Mouse (Mus musculus): ENCODE results near the gene Hadhb. TPM values are rescaled to one million over a fixed set of nuclear protein-coding genes. Genes with fewer than 3 reads are reported as not detected.
A peak's percentile ranks its signal among the peaks of the same experiment; 100 is the strongest.

The Hadhb gene
- 117 and 122 TPM in 2 replicates for polyA plus RNA-seq (2012; rRNA removed)

GRCm38 (mm10) chr5:30154474-30155394, at the start of gene Hadhb, which contains the start of gene Hadha:
Gene Hadhb, plus strand, starts transcription at chr5:30155248.
Gene Hadha, minus strand, starts transcription at chr5:30155162.
- peak; percentile 77 for DNase-seq (ENCODE audit: low read depth, low spot score)
- under 1% methylated on average over 53 of the region's 53 CpGs for WGBS

- 10% methylated on average over 29 of the region's 29 CpGs for WGBS
- DNase-seq (ENCODE audit: low read depth, low spot score): no peak
Measured at GRCm38 (mm10) chr5:30105668-30106300, 49.3 kb upstream of the Hadhb start, which contains the start of gene 3110082J24Rik. Gene 3110082J24Rik, minus strand, starts transcription at chr5:30106086.

DNA sequence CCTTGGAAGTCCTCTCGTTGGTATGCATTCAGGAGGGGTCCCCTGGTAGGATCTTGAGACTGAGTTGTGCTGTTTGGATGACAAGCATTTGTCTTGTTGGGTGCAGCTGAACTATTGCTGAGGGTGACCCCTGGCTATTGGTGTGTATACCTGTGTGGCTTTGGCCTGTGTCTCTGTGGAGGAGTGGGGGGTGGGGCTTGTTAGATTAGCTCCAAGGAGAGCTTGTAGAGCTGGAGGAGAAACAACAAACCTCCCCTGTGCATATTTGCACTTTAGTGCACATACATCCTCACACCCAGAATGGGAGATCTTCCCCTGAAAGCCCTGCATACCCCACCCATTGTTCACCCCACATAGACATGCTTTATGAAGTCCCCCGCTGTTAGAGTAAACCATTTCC, 48.3 kb upstream of the Hadhb start:
- DNase-seq (ENCODE audit: low read depth, low spot score): no peak

GRCm38 (mm10) chr5:30107186-30107585, 47.9 kb upstream of the Hadhb start:
- no peak for DNase-seq (ENCODE audit: low read depth, low spot score)
- WGBS: 41% methylated on average over 7 of the region's 7 CpGs

More for the DNA sequence above, 48.3 kb upstream of the Hadhb start:
- 43% methylated on average over 2 of the region's 2 CpGs for WGBS

DNA sequence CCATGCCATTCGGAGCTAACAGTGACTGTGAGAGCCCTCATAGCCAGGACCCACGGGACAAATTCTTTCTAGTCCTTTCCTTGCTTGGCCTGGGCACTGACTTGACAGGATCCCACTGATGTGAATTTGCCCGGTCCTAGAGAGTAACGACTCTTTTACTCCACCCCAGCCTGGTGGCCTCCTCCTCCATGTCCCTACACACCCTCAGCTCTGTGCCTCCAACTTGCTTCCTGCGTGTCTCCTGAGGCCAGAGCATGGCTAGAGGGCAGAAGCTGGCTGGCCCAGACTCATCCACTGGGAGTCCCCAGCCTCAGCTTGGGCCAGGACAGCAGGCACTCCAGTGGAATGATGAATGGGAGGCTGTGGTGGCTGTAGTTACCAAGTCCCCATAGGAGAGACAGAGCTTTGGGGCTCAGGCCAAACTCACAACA, 47.4 kb upstream of the Hadhb start:
- 33% methylated on average over 5 of the region's 5 CpGs for WGBS
- DNase-seq (ENCODE audit: low read depth, low spot score): no peak

GRCm38 (mm10) chr5:30108233-30108632, 46.8 kb upstream of the Hadhb start:
- WGBS: 89% methylated on average over 6 of the region's 6 CpGs
- DNase-seq (ENCODE audit: low read depth, low spot score): no peak

DNA sequence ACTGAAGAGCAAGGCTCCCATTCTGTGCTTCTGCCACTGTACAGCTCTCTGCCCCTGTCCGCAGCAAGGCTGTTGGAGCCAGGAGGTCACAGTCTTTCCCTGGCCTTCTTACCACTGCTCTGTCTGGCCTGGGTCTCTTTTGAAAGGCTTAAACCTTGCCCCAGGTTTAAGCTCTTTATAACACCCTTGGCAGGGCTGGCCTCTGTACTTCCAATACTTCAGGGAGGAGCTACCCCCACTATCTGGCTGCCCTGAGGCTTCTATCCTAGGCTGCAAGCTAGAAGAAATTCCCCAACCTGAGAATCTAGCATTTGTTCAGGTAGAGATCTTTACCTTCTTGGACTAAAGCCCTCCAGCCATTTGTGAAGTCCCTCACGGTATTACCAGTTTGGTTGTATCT, 45.1 kb upstream of the Hadhb start:
- WGBS: 89% methylated on average over 2 of the region's 2 CpGs
- DNase-seq (ENCODE audit: low read depth, low spot score): no peak

DNA sequence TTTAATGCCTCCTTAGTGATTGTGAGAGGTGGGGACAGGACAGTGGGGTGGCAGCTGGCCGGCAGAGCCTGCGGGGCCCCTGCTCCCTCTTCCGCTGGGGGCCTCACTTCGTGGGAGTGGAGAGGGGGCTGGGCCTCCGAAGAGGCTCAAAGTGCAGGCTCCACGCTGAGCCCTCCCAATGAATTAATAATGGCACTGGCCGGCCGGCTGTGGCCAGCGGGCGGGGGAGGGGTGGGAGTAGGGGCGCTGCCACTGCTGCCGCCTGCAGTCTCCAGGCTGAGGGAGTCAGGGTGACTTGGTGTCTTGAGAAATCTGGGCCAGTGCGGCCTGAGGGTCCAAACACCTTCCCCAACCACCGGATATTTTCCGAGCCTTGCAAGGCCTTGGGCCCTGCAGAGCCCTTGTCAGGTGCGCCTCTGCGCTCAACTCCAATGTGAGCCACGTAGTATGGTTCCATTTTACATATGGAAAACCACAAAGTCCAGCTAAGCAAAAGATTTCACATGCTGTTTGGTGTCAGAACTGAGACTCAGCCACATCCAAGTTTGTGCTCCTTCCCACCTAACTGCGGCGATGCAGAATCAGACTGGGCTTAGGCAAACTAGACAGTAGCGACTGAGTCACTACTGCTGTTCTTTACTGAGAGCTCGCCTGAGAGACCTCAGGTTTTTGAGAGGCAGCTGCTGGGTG, 44.5 kb upstream of the Hadhb start:
- WGBS: 57% methylated on average over 22 of the region's 22 CpGs
- DNase-seq (ENCODE audit: low read depth, low spot score): no peak

DNA sequence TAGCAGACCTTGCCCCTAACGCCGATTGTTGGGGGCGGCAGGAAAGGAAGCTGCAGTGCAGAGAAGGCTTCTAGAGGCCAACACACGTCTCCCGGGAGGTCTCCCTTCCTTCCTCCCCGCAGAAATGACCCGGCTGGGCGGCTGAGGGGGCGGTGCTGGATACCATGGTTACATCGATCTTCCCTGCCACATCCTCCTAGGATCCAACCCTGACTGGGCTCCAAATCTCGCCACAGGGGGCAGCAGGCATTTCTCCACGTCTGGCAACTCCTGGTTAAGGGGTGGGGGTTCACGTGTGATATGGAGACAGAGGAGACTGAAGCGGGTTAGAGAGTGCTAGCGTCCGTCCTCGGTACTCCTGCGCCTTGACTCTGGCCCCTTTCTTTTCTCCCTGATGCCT, 43.9 kb upstream of the Hadhb start:
- DNase-seq (ENCODE audit: low read depth, low spot score): no peak
- 22% methylated on average over 18 of the region's 18 CpGs for WGBS

DNA sequence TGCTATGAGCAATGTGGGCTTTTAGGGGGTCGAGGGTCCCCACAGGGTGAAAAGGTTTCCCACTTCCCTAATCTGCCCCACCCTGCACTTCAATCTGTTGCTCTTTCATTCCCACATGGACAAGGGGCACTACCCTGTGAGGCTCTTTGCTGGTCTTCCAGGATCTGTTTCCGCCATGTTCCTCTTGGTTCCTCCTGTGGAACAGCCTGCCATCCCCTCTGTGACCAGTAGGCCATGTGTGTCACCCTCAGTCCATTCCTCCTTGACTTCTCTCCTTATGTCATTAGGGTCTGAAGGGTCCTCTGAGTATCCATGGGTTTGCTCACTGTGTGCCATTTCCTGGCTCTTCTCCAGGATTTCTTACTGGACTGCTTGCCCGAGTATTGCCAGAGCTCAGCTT, 43.3 kb upstream of the Hadhb start:
- no peak for DNase-seq (ENCODE audit: low read depth, low spot score)
- WGBS: 69% methylated on average over 3 of the region's 3 CpGs

DNA sequence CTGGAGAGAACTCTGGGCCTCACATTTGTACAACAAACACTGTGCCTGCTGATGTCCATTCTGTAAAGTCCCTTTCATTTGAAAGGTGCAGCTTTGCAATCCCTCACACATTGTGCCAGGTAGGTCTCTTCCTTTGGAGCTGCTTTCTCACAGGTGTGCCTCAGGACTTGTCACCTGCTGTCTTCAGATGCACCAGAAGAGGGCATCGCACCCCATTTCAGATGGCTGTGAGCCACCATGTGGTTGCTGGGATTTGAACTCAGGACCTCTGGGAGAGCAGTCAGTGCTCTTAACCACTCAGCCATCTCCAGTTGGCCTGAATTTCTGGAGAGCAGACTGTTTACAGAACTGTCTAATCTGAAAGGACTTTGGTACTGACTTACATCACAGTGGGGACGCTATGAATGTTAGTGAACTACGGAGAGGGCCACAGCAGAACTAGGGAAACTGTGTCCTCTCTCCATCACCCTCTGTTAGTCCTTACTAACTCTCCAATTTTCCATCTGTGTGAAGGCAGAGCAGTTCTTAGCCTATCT, 42.4 kb upstream of the Hadhb start:
- no peak for DNase-seq (ENCODE audit: low read depth, low spot score)
- WGBS: 46% methylated on average over 3 of the region's 3 CpGs

- no peak for DNase-seq (ENCODE audit: low read depth, low spot score)
Measured at GRCm38 (mm10) chr5:30113881-30114760, 40.9 kb upstream of the Hadhb start.

DNA sequence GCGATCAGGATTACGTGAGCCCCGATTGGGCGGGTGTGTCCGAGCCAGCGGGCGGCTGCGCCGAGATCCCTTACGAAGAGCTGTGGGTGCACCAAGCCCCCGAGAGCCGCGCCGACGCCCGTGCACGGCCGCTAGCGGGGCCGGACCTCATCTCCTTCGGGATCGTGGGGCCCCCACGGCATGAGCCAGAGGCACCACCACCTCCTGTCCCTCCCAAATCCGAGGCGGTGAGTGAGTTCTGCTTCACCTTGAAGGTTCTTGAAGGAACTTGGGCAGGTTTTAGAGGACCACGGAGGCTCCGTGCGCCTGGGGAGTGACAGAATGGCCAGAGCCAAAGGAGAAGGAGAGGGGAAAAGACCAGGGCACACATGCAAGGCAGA, 40.3 kb upstream of the Hadhb start:
- DNase-seq (ENCODE audit: low read depth, low spot score): no peak
- 2% methylated on average over 28 of the region's 28 CpGs for WGBS

More at GRCm38 (mm10) chr5:30113881-30114760, 40.9 kb upstream of the Hadhb start:
- 2% methylated on average over 101 of the region's 103 CpGs for WGBS

GRCm38 (mm10) chr5:30115718-30116117, 39.3 kb upstream of the Hadhb start:
- no peak for DNase-seq (ENCODE audit: low read depth, low spot score)
- WGBS: 70% methylated on average over 10 of the region's 10 CpGs

- DNase-seq (ENCODE audit: low read depth, low spot score): no peak
- WGBS: 81% methylated on average over 1 of the region's 1 CpGs
Measured at GRCm38 (mm10) chr5:30118018-30118417, 37.0 kb upstream of the Hadhb start.

DNA sequence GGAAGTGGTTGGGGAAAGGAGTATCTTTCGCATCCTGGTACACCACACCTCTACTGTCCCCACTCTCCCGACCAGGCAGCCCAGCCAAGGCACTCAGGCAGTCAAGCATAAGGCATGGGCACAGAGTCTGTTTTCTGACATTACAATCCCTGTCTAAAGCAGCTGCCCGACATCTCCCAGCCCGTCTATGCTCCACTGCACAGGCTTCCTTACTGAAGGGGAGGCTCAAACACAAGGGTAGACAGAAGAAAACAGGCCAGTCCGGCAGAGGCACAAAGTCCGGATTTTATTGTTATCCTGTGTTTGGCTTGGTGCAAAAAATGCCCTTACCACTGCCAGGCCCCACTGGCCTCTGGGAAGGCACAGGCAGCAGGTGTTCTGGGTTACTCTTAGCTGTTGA, 35.9 kb upstream of the Hadhb start:
- 39% methylated on average over 6 of the region's 6 CpGs for WGBS
- no peak for DNase-seq (ENCODE audit: low read depth, low spot score)

GRCm38 (mm10) chr5:30120106-30120505, 34.9 kb upstream of the Hadhb start:
- peak; percentile 50 for DNase-seq (ENCODE audit: low read depth, low spot score)
- WGBS: 38% methylated on average over 7 of the region's 7 CpGs

DNA sequence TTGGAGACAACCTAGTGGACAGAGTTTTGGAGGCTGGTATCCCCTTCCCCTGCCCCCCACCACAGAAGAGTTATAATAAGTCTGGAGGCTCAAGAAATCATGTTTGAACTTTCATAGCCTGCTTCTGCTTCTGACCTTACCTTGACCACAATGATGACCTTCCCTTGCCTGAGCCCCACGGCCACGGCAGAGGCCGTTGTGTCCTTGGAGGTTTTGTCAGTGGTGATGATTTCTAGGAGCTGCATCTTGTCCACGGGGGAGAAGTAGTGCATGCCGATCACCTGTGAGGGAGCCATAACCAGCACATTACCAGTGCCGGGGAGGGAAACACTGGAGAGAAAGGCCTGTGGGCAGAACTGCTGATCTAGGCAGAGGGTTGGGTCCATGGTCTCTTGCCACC, 32.6 kb upstream of the Hadhb start:
- 92% methylated on average over 6 of the region's 6 CpGs for WGBS

GRCm38 (mm10) chr5:30125587-30125986, 29.5 kb upstream of the Hadhb start:
- no peak for DNase-seq (ENCODE audit: low read depth, low spot score)
- 44% methylated on average over 5 of the region's 5 CpGs for WGBS

More for the DNA sequence above, 32.6 kb upstream of the Hadhb start:
- no peak for DNase-seq (ENCODE audit: low read depth, low spot score)
